Mouse (Mus musculus) G1E (cell line): Measurements from ENCODE around the gene Rbl2.

Experiments used
- CTCF ChIP-seq: IDR thresholded peaks from 2 replicates; pipeline ENCODE4 v1.5.1; 2012; ENCODE audit warnings: low read depth, low read length, inconsistent platforms, mixed read lengths
- GATA1 ChIP-seq: IDR thresholded peaks from 2 replicates; pipeline ENCODE4 v1.6.1; 2012; ENCODE audit warnings: borderline replicate concordance, low read length, inconsistent platforms, mixed read lengths
- TAL1 ChIP-seq: conservative IDR thresholded peaks from 2 replicates; pipeline ENCODE4 v1.6.1; 2012; ENCODE audit warnings: low read depth, low read length, inconsistent platforms, mixed read lengths

DNA sequence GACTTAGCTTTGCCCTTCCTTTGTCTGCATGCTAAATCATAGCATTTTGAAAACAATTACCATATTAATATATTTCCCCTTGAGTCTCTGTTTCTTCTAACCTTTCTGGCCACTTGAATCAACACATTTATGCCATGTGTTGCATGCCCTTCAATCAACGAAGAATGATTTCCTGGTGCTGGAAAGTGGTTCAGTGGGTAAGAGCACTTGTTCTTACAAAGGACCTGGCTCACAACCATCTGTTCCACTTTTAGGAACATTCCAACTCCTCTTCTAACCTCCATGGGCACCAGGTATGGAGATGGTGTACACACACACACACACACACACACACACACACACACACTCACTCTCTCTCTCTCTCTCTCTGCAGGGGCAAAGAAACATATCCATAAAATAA, 31.2 kb upstream of the Rbl2 start:
- no peak for TF ChIP-seq CTCF
- no peak for TF ChIP-seq GATA1
- no peak for TF ChIP-seq TAL1
